Mouse (Mus musculus): ENCODE data around the gene Slc27a1. TPM values are rescaled to one million over a fixed set of nuclear protein-coding genes. Genes with fewer than 3 reads are reported as not detected.

Gene Slc27a1
- polyA plus RNA-seq, 1 experiment from 2014 or later: 4.1 TPM

GRCm38 (mm10) chr8:71558958-71559690 lies 9.6 kb upstream of the Slc27a1 start:
- peak overlapping the region; percentile 68 for H3K9ac ChIP-seq
- peaks cover 70% of the 10 kb centered on the region for H3K4me1 ChIP-seq
- H3K36me3 ChIP-seq: no peaks in the 10 kb centered on the region
- peak overlapping the region; percentile 63 for H3K4me3 ChIP-seq
- peaks cover 3% of the 10 kb centered on the region for H3K9me3 ChIP-seq (replicated peaks)
- WGBS (ENCODE audit: insufficient replicate concordance): 2% methylated on average over 24 of the region's 24 CpGs
- H3K27ac ChIP-seq: peak overlapping the region; percentile 83
- peaks cover 71% of the 10 kb centered on the region for H3K27me3 ChIP-seq (replicated peaks)
- peak overlapping the region; percentile 93 for H3K4me2 ChIP-seq
- peak; percentile 79 for ATAC-seq

- Histone ChIP-seq H3K9ac (peak overlapping the region; percentile 64; the same call in 1 of the 2 replicates), H3K27me3 (replicated peaks) (peaks cover 72% of the 10 kb centered on the region), H3K4me2 (peak overlapping the region; percentile 93), H3K36me3 (no peaks in the 10 kb centered on the region), H3K4me1 (peaks cover 61% of the 10 kb centered on the region), H3K9me3 (replicated peaks) (peaks cover 8% of the 10 kb centered on the region), H3K4me3 (peak overlapping the region; percentile 63; the same call in 1 of the 2 replicates), H3K27ac (peak overlapping the region; percentile 83)
- WGBS (ENCODE audit: insufficient replicate concordance): 33% methylated on average over 3 of the region's 3 CpGs
- ATAC-seq: peak; percentile 61
These were observed 8.6 kb upstream of the Slc27a1 start for GRCm38 (mm10) chr8:71560071-71560470.

GRCm38 (mm10) chr8:71560765-71561164 lies 7.9 kb upstream of the Slc27a1 start:
- WGBS (ENCODE audit: insufficient replicate concordance): 87% methylated on average over 5 of the region's 5 CpGs
- H3K27me3 ChIP-seq (replicated peaks): peaks cover 72% of the 10 kb centered on the region

GRCm38 (mm10) chr8:71561401-71561800 lies 7.3 kb upstream of the Slc27a1 start:
- Histone ChIP-seq H3K27ac (no peak overlapping the region), H3K4me2 (peak overlapping the region; percentile 27; the same call in 1 of the 2 replicates), H3K4me3 (no peak overlapping the region), H3K27me3 (replicated peaks) (peaks cover 73% of the 10 kb centered on the region), H3K36me3 (no peaks in the 10 kb centered on the region), H3K9me3 (replicated peaks) (peaks cover 8% of the 10 kb centered on the region), H3K4me1 (peaks cover 55% of the 10 kb centered on the region), H3K9ac (no peak overlapping the region)
- ATAC-seq: no peak
- 4% methylated on average over 15 of the region's 15 CpGs for WGBS (ENCODE audit: insufficient replicate concordance)

More at GRCm38 (mm10) chr8:71560765-71561164, 7.9 kb upstream of the Slc27a1 start:
- peak overlapping the region; percentile 83 for H3K27ac ChIP-seq
- H3K36me3 ChIP-seq: no peaks in the 10 kb centered on the region
- ATAC-seq: no peak
- peaks cover 8% of the 10 kb centered on the region for H3K9me3 ChIP-seq (replicated peaks)
- no peak overlapping the region for H3K4me3 ChIP-seq
- H3K9ac ChIP-seq: no peak overlapping the region
- peak overlapping the region; percentile 93 for H3K4me2 ChIP-seq
- peaks cover 55% of the 10 kb centered on the region for H3K4me1 ChIP-seq

- Histone ChIP-seq H3K4me2 (peak overlapping the region; percentile 62), H3K27ac (no peak overlapping the region), H3K4me3 (peak overlapping the region; percentile 31), H3K36me3 (no peaks in the 10 kb centered on the region), H3K9ac (peak overlapping the region; percentile 12; the same call in 1 of the 2 replicates), H3K9me3 (replicated peaks) (peaks cover 8% of the 10 kb centered on the region), H3K27me3 (replicated peaks) (peaks cover 70% of the 10 kb centered on the region), H3K4me1 (peaks cover 53% of the 10 kb centered on the region)
- WGBS (ENCODE audit: insufficient replicate concordance): 2% methylated on average over 33 of the region's 33 CpGs
- ATAC-seq: no peak
These were observed 5.9 kb upstream of the Slc27a1 start for GRCm38 (mm10) chr8:71562751-71563150.

- no peak overlapping the region for H3K27ac ChIP-seq
- H3K36me3 ChIP-seq: no peaks in the 10 kb centered on the region
- 70% methylated on average over 4 of the region's 4 CpGs for WGBS (ENCODE audit: insufficient replicate concordance)
- peaks cover 40% of the 10 kb centered on the region for H3K4me1 ChIP-seq
- peaks cover 70% of the 10 kb centered on the region for H3K27me3 ChIP-seq (replicated peaks)
- H3K4me2 ChIP-seq: no peak overlapping the region
- H3K9me3 ChIP-seq (replicated peaks): peaks cover 8% of the 10 kb centered on the region
- no peak for ATAC-seq
- no peak overlapping the region for H3K9ac ChIP-seq
- no peak overlapping the region for H3K4me3 ChIP-seq
These were observed 4.7 kb upstream of the Slc27a1 start for GRCm38 (mm10) chr8:71563992-71564391.

GRCm38 (mm10) chr8:71566501-71566900 lies 2.2 kb upstream of the Slc27a1 start, which contains the start of gene Nxnl1:
Gene Nxnl1, minus strand, starts transcription at chr8:71566601.
- 66% methylated on average over 3 of the region's 3 CpGs for WGBS (ENCODE audit: insufficient replicate concordance)
- H3K4me3 ChIP-seq: no peak within 1 kb of the TSS
- H3K27ac ChIP-seq: no peak within 1 kb of the TSS
- no peak within 1 kb of the TSS for H3K4me2 ChIP-seq
- ATAC-seq: no peak
- H3K9me3 ChIP-seq (replicated peaks): peaks cover 8% of the 10 kb centered on the region
- H3K9ac ChIP-seq: no peak within 1 kb of the TSS
- peaks cover 84% of the 10 kb centered on the region for H3K27me3 ChIP-seq (replicated peaks)
- H3K36me3 ChIP-seq: no peaks in the 10 kb centered on the region
- peaks cover 36% of the 10 kb centered on the region for H3K4me1 ChIP-seq

- Histone ChIP-seq H3K9ac (no peak overlapping the region), H3K4me3 (no peak overlapping the region), H3K4me1 (peaks cover 27% of the 10 kb centered on the region), H3K27ac (no peak overlapping the region), H3K9me3 (replicated peaks) (peaks cover 8% of the 10 kb centered on the region), H3K4me2 (no peak overlapping the region), H3K27me3 (replicated peaks) (peaks cover 79% of the 10 kb centered on the region), H3K36me3 (no peaks in the 10 kb centered on the region)
- WGBS (ENCODE audit: insufficient replicate concordance): 59% methylated on average over 7 of the region's 7 CpGs
- ATAC-seq: no peak
These were observed 1.1 kb upstream of the Slc27a1 start for GRCm38 (mm10) chr8:71567587-71567986.

- ATAC-seq: no peak; the same call in 1 of the 2 replicates
- peaks cover 7% of the 10 kb centered on the region for H3K9me3 ChIP-seq (replicated peaks)
- H3K36me3 ChIP-seq: no peaks in the 10 kb centered on the region
- no peak overlapping the region for H3K9ac ChIP-seq
- H3K4me3 ChIP-seq: peak overlapping the region; percentile 55; the same call in 1 of the 2 replicates
- 45% methylated on average over 6 of the region's 6 CpGs for WGBS (ENCODE audit: insufficient replicate concordance)
- H3K27ac ChIP-seq: no peak overlapping the region
- H3K4me2 ChIP-seq: peak overlapping the region; percentile 80
- H3K4me1 ChIP-seq: peaks cover 21% of the 10 kb centered on the region
- H3K27me3 ChIP-seq (replicated peaks): peaks cover 67% of the 10 kb centered on the region
These were observed 259 bp downstream of the Slc27a1 start for GRCm38 (mm10) chr8:71568941-71569340.

- no peaks in the 10 kb centered on the region for H3K36me3 ChIP-seq
- peak overlapping the region; percentile 80 for H3K4me2 ChIP-seq
- peaks cover 21% of the 10 kb centered on the region for H3K4me1 ChIP-seq
- peaks cover 64% of the 10 kb centered on the region for H3K27me3 ChIP-seq (replicated peaks)
- H3K9ac ChIP-seq: no peak overlapping the region
- H3K4me3 ChIP-seq: peak overlapping the region; percentile 55
- 0 out of 2 replicates have a peak, but pooled peaks cover under 1% of the 10 kb centered on the region for H3K9me3 ChIP-seq (replicated peaks)
- 3% methylated on average over 51 of the region's 51 CpGs for WGBS (ENCODE audit: insufficient replicate concordance)
- peak; percentile 66 for ATAC-seq
- H3K27ac ChIP-seq: no peak overlapping the region
These were observed 946 bp downstream of the Slc27a1 start for GRCm38 (mm10) chr8:71569366-71570290.

GRCm38 (mm10) chr8:71570291-71570954 lies 1.7 kb downstream of the Slc27a1 start:
- ATAC-seq: peak; percentile 78
- Histone ChIP-seq H3K4me2 (peak overlapping the region; percentile 80), H3K9ac (peak overlapping the region; percentile 53), H3K4me1 (peaks cover 21% of the 10 kb centered on the region), H3K4me3 (peak overlapping the region; percentile 55), H3K9me3 (replicated peaks) (no peaks in the 10 kb centered on the region), H3K27me3 (replicated peaks) (peaks cover 64% of the 10 kb centered on the region), H3K27ac (no peak overlapping the region), H3K36me3 (no peaks in the 10 kb centered on the region)
- 1% methylated on average over 41 of the region's 41 CpGs for WGBS (ENCODE audit: insufficient replicate concordance)

Data from liver, embryonic 12.5 days (tissue).